Mouse (Mus musculus): ENCODE results near the gene Lin28a. TPM values are rescaled to one million over a fixed set of nuclear protein-coding genes. Genes with fewer than 3 reads are reported as not detected.

Lin28a gene
- polyA plus RNA-seq, 1 experiment from 2014 or later = not detected

- 81% methylated on average over 12 of the region's 12 CpGs for WGBS
- Histone ChIP-seq H3K4me1 (replicated peaks; ENCODE audit: control insufficient read depth, insufficient read depth, low read length) (no peaks in the 10 kb centered on the region), H3K27ac (ENCODE audit: low read depth, low read length) (no peak overlapping the region), H3K9me3 (ENCODE audit: control insufficient read depth) (no peaks in the 10 kb centered on the region), H3K36me3 (ENCODE audit: control insufficient read depth, insufficient read depth) (no peaks in the 10 kb centered on the region), H3K4me2 (replicated peaks; ENCODE audit: low read depth) (no peak overlapping the region), H3K27me3 (replicated peaks; ENCODE audit: control insufficient read depth, insufficient read depth, low read length) (no peaks in the 10 kb centered on the region), H3K4me3 (ENCODE audit: low read depth, low read length) (no peak overlapping the region), H3K9ac (ENCODE audit: low read depth, low read length) (no peak overlapping the region)
- TF ChIP-seq CTCF (IDR thresholded peaks at IDR 0.05; ENCODE audit: low read depth) = no peak
- no peak for ATAC-seq
These were observed 12.9 kb downstream of the Lin28a start for GRCm38 (mm10) chr4:134005581-134006358.

GRCm38 (mm10) chr4:134002903-134003302, 15.7 kb downstream of the Lin28a start:
- Histone ChIP-seq H3K27me3 (replicated peaks; ENCODE audit: control insufficient read depth, insufficient read depth, low read length) (no peaks in the 10 kb centered on the region), H3K9me3 (ENCODE audit: control insufficient read depth) (no peaks in the 10 kb centered on the region), H3K4me1 (replicated peaks; ENCODE audit: control insufficient read depth, insufficient read depth, low read length) (no peaks in the 10 kb centered on the region), H3K4me3 (ENCODE audit: low read depth, low read length) (no peak overlapping the region), H3K27ac (ENCODE audit: low read depth, low read length) (no peak overlapping the region), H3K36me3 (ENCODE audit: control insufficient read depth, insufficient read depth) (no peaks in the 10 kb centered on the region), H3K9ac (ENCODE audit: low read depth, low read length) (no peak overlapping the region), H3K4me2 (replicated peaks; ENCODE audit: low read depth) (no peak overlapping the region)
- 83% methylated on average over 5 of the region's 5 CpGs for WGBS
- ATAC-seq = no peak
- no peak for TF ChIP-seq CTCF (IDR thresholded peaks at IDR 0.05; ENCODE audit: low read depth)

- Histone ChIP-seq H3K36me3 (ENCODE audit: control insufficient read depth, insufficient read depth) (no peaks in the 10 kb centered on the region), H3K27me3 (replicated peaks; ENCODE audit: control insufficient read depth, insufficient read depth, low read length) (no peaks in the 10 kb centered on the region), H3K4me1 (replicated peaks; ENCODE audit: control insufficient read depth, insufficient read depth, low read length) (no peaks in the 10 kb centered on the region), H3K27ac (ENCODE audit: low read depth, low read length) (no peak overlapping the region), H3K4me3 (ENCODE audit: low read depth, low read length) (no peak overlapping the region), H3K4me2 (replicated peaks; ENCODE audit: low read depth) (no peak overlapping the region), H3K9ac (ENCODE audit: low read depth, low read length) (no peak overlapping the region), H3K9me3 (ENCODE audit: control insufficient read depth) (no peaks in the 10 kb centered on the region)
- WGBS = 57% methylated on average over 4 of the region's 4 CpGs
- TF ChIP-seq CTCF (IDR thresholded peaks at IDR 0.05; ENCODE audit: low read depth) = no peak
- no peak for ATAC-seq
These were observed 16.4 kb downstream of the Lin28a start for GRCm38 (mm10) chr4:134002246-134002645.

GRCm38 (mm10) chr4:134001710-134002109, 16.9 kb downstream of the Lin28a start:
- no peak overlapping the region for H3K4me2 ChIP-seq (replicated peaks; ENCODE audit: low read depth)
- 63% methylated on average over 10 of the region's 10 CpGs for WGBS
- no peak for ATAC-seq
- H3K36me3 ChIP-seq (ENCODE audit: control insufficient read depth, insufficient read depth) = 0 out of 2 replicates have a peak, but pooled peaks cover 3% of the 10 kb centered on the region
- no peak overlapping the region for H3K4me3 ChIP-seq (ENCODE audit: low read depth, low read length)
- no peak for TF ChIP-seq CTCF (IDR thresholded peaks at IDR 0.05; ENCODE audit: low read depth)
- no peak overlapping the region for H3K27ac ChIP-seq (ENCODE audit: low read depth, low read length)
- no peaks in the 10 kb centered on the region for H3K27me3 ChIP-seq (replicated peaks; ENCODE audit: control insufficient read depth, insufficient read depth, low read length)
- no peak overlapping the region for H3K9ac ChIP-seq (ENCODE audit: low read depth, low read length)
- H3K9me3 ChIP-seq (ENCODE audit: control insufficient read depth) = no peaks in the 10 kb centered on the region
- H3K4me1 ChIP-seq (replicated peaks; ENCODE audit: control insufficient read depth, insufficient read depth, low read length) = no peaks in the 10 kb centered on the region

GRCm38 (mm10) chr4:134000466-134001438, 17.9 kb downstream of the Lin28a start, which contains the start of gene Dhdds:
Dhdds (minus strand) TSS chr4:134000918.
- Histone ChIP-seq H3K4me3 (ENCODE audit: low read depth, low read length) (peak within 1 kb of the TSS; percentile 67), H3K27me3 (replicated peaks; ENCODE audit: control insufficient read depth, insufficient read depth, low read length) (no peaks in the 10 kb centered on the region), H3K9me3 (ENCODE audit: control insufficient read depth) (no peaks in the 10 kb centered on the region), H3K4me2 (replicated peaks; ENCODE audit: low read depth) (peak within 1 kb of the TSS; percentile 67), H3K4me1 (replicated peaks; ENCODE audit: control insufficient read depth, insufficient read depth, low read length) (no peaks in the 10 kb centered on the region), H3K27ac (ENCODE audit: low read depth, low read length) (peak within 1 kb of the TSS; percentile 17), H3K9ac (ENCODE audit: low read depth, low read length) (peak within 1 kb of the TSS; percentile 56), H3K36me3 (ENCODE audit: control insufficient read depth, insufficient read depth) (peaks cover 8% of the 10 kb centered on the region; the same call in 1 of the 2 replicates)
- ATAC-seq = peak; percentile 94
- under 1% methylated on average over 49 of the region's 49 CpGs for WGBS
- no peak for TF ChIP-seq CTCF (IDR thresholded peaks at IDR 0.05; ENCODE audit: low read depth)

- peaks cover 31% of the 10 kb centered on the region for H3K36me3 ChIP-seq (ENCODE audit: control insufficient read depth, insufficient read depth)
- H3K9me3 ChIP-seq (ENCODE audit: control insufficient read depth) = no peaks in the 10 kb centered on the region
- no peaks in the 10 kb centered on the region for H3K27me3 ChIP-seq (replicated peaks; ENCODE audit: control insufficient read depth, insufficient read depth, low read length)
- no peak overlapping the region; the same call in 1 of the 2 replicates for H3K4me2 ChIP-seq (replicated peaks; ENCODE audit: low read depth)
- no peak for TF ChIP-seq CTCF (IDR thresholded peaks at IDR 0.05; ENCODE audit: low read depth)
- no peak overlapping the region for H3K4me3 ChIP-seq (ENCODE audit: low read depth, low read length)
- no peak for ATAC-seq
- peak overlapping the region; percentile 28; the same call in 1 of the 2 replicates for H3K27ac ChIP-seq (ENCODE audit: low read depth, low read length)
- H3K4me1 ChIP-seq (replicated peaks; ENCODE audit: control insufficient read depth, insufficient read depth, low read length) = no peaks in the 10 kb centered on the region
- no peak overlapping the region for H3K9ac ChIP-seq (ENCODE audit: low read depth, low read length)
- WGBS = 59% methylated on average over 8 of the region's 8 CpGs
These were observed 23.9 kb downstream of the Lin28a start for GRCm38 (mm10) chr4:133994697-133995096.
